Mouse (Mus musculus): ENCODE data around the gene Fam129a.
A peak's percentile ranks its signal among the peaks of the same experiment; 100 is the strongest.
"Not testable (repeated sequence)": the region's sequence is repeated elsewhere in the genome, so short reads cannot be mapped to it uniquely, and the experiment has no call there.

The Fam129a gene

DNA sequence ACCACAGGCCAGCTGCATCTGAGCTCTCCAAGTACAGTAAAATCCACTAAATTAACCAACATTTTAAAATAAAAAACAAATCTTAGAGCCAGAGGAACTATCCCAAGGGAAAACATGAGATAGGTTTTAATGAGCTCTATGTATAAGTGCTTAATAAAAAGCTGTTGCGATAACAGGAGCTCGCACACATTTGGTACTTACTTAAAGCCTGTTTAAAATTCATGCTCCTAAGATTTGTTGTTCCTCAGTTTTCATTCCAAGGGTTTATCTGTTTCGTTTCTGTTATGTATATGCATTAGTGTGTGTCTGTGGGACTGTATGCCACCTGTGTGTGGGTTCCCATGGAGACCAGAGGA, 135.4 kb downstream of the Fam129a start:
- DNase-seq: no peak

DNA sequence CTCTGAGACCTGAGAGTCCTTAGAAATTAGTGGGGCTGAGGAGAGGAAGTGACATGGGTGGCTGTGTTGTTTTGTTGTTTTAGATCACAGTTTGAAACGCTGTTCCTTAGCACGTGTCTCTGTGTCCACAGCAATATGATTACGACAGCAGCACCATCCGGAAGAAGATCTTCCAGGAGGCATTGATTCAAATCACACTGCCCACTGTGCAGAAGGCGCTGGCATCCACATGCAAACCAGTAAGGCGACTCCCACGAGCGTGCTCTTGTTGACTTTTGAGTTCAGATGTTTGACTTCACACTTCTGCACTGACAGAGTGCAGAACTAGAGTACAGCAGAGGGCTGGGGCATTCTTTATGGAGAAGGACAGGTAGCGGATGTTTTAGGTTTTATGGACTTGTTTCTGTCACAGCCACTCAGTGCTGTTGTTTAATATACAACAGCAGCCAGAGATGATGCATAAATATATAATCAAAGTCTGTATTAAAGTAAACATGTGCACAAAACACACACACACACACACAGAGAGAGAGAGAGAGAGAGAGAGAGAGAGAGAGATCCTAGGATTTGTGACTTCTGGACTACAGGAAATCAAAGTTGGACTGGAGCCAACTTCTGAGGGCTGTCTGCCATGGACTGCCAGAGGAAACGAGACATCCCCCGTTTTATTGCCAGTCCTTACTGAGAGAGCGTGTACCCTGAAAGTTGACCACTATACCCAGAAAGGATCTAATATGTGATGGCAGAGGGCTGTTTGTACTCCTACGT, 138.2 kb downstream of the Fam129a start:
- no peak for DNase-seq

DNA sequence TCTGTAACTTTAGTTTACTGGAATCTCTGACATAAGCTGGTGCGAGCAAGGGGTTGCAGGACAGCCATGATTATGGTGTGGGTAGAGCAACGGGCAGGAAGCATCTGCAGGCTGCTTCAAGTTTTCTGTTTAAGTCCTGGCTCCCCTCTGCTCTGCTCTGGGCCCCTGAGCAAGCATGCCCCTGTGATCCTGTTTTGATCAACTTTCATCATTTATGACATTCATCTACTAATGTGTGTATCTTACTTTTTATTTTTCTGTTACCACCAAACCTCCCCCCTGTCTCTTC, 138.7 kb downstream of the Fam129a start:
- no peak for DNase-seq

DNA sequence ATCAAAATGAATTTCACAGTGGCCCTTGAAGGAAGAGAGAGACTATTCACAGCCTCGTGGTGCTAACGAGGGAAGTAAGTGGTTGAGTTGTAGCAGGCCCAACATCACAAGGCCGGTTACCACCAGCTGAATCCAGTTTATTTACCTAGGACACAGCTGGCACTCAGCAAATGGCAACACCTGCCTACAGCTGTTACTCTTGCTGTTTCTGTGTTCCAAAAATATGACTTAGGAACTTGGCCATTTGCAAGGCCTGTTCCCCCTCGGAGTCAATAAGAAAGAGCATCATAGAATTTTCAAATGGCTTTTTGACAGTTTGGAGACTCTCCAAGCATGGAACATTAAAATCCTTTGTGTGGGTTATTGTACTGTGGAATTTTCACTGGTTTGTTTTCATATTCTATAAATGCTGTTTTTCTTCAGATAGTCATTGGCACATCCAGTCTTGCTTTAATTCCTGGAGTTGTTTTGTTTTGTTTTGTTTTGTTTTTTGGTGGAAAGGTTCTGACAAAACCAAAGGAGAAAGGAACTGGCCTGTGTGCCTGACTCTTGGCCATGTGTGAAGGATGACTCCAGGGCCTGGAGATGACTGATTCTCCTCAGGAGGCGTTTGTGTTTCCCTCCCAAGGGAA, 139.6 kb downstream of the Fam129a start:
- no peak for DNase-seq

DNA sequence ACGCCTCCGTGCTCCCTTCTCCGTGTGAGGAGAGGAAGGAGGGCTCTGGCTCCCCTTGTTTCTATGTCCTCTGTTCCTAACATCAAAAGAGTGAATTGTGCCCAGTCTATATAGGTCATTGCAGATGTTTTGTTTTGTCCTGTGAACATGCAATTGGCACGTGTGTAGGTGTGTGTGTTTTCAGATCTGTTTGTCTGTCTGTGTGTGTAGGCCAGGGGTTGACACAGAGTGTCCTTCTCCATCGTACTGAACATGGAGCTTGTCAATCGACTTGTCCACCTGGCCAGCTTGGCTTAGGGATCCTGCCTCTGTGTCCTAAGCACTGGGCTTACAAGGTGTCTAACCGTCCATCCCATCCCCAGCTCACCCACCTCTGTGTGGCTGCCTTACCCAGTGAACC, 140.1 kb downstream of the Fam129a start:
- DNase-seq: no peak

DNA sequence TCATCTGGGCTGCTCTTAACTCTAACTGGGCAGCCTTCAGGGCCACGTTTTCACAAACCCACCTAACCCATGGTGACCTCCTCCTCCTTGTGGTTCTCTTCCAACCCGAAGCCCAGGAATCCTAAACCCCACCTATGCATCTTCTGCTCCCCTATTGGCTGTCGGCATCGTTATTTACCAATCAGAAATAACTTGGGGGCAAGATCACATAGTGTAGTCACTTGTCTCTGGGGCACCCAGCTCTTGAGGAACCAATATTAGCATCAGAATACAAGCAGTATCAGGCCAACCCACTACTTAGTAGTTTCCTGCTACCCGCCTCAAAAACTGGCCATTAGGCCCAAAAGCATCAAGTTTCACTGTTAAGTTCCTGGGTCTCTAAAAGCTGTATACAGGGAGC, 141.7 kb downstream of the Fam129a start:
- DNase-seq: no peak

DNA sequence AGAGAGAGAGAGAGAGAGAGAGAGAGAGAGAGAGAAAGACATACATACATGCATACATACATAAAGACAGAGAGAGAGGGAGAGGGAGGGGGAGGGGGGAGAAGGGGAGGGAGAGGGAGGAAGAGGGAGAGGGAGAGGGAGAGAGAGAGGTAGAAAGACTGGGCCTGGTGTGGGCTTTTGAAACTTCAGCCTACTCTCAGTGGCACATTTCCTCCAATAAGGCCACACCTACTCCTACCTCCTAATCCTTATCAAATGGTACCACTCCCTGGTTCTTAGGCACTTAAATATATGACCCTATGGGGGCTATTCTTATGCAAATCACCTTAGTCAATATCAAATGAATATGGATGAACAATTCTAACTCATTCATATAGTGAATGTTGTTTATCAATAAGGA, 142.6 kb downstream of the Fam129a start:
- DNase-seq: no peak

DNA sequence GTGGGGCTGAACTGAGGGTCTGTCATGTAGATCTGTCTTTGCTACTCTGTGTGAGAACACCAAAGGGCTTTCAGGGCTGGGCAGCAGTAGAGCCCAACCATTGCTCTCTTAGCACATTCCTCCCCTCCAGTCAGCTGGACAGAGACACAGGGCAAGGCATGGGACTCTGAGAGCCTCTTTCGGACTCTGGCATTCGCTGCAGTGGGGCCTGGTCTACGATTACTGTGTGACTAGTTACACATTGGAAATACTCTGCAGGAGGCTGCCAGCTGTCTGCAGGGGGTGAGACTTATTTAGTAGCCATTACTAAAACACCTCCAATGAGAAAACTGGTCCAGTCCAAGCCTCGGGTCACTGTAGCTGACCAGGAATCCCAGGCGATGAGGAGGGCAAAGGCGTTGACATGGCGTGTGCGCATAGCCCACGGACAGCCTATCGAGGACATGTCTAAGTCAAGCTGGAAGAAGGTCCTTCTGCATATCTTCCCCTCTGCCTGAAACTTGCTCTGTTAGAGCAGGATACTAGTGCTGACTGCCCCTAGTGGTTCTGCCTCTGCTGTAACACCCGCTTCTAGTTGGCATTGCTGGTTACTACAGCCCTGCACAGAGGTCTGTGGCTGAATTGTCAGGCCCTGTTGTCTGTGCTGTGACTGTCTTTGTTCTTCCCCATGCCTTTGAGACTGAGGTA, 145.2 kb downstream of the Fam129a start:
- DNase-seq: no peak

DNA sequence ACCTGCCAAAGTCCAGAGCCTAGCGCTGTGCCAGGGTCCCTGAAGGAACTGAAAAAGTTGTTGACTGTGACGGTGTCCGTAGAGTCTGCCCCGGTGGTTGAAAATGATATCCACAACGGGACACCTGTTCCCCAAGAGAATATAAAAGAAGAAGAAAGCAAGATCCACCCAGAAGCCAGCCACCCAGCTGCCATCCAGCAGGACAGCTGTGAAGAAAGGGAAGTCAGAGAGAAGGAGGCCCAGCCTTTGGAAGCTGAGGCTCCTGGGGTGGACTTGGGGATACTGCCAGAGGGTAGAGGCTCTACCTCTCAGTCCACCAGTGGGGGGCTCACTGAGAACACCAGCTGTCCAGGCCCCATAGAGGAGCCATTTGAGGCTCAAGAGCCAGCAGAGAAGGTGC, 146.6 kb downstream of the Fam129a start:
- DNase-seq: no peak

DNA sequence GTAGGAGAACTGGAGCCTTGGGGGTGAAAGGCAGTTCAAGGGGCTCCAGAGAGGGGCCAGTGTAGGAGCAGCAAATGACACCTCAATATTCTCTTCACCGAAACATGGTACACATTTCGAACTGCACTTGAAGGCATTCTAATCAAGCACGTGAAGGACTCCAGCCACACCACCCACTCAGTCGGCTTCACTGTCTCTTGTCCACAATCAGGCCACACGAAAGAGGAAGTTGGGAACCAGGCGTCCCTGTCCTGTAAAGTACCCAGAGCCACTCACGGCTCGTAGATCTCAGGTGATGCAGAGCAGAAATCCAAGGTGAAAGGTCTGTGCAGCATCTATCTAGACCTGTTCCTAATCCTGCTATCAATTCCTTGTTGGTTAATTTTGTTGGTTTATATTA, 147.6 kb downstream of the Fam129a start:
- DNase-seq: no peak

DNA sequence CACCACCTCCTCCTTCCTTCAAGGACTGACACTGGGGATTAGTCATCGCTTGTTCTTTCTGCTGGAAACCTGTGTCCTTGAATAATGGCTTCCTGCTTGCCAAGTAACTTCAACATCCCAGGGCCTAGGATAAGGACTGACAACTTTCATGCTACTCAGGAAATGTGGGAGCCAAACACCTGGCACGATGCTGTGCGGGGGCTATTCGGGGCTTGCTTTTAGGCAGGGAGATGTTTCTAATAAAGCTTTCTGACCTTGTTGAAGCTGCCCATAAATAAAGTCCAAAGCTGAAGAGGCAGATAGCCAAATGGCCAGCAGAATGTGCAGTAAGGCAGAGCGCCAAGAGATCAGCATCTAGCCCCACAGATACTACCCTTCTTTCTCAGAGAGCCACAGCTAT, 148.9 kb downstream of the Fam129a start:
- DNase-seq: peak; percentile 8

DNA sequence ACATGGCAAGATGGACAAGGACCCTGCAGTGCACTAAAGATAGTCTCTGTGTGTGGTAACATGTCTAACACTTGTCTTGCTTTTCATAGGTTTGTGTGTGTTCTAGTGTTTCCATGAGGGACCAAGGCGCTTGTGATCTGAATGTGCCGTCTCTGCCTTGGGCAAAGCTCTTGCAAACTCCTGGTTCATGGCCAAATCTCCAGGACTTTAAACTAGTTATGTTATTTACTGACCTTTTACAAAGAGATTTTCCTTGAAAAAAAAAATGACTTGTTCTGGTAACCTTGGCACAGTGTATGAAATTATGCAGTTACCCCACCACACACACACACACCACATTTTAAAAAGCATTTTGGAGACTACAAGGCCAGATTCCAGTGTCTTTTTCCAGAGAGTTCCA, 149.6 kb downstream of the Fam129a start:
- no peak for DNase-seq

DNA sequence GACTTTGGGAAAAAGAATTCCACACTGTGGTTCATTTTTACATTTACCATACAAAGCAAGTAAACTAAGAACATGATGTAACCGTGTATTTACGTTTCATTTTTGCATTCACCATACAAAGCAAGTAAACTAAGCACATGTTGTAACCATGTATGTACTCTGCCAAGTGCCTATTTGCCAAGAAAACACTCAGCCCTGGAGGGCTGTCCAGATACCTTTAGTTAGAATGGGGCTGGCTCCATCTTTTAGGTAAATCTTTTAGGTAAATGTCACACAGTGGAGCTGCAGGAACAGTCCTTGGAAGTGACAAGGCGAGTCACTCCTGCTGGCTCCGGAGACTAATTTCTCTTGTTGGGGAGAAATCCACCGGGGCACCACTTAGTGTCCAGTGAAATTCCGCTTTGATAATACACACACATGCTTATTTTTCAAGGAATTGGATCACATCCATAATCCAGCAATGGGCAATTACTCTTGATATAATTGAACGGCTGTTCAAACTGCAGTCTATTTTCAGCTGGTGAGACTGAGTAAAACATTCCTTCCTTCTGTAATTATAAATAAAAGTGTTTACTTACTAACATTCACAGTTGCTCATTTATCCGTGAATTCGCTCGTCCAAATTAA, 150.5 kb downstream of the Fam129a start:
- no peak for DNase-seq

DNA sequence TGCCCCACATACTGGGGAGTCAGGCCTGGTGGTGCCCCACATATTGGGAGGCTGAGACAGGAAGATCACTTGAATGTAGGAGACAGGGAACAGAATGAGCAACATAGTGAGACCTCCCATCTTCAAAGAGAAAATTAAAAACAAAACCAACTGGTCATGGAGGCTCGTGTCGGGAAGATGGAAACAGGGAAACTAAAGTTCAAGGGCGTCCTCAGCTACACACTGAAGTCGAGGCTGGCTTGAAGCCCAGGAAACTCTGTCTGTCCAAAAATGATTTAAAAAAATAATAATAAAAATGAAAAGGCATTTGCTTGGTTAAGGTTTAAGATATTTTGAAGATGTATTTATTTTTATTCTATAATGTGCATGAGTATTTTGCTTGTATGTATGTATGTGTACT, 152.8 kb downstream of the Fam129a start:
- no peak for DNase-seq

DNA sequence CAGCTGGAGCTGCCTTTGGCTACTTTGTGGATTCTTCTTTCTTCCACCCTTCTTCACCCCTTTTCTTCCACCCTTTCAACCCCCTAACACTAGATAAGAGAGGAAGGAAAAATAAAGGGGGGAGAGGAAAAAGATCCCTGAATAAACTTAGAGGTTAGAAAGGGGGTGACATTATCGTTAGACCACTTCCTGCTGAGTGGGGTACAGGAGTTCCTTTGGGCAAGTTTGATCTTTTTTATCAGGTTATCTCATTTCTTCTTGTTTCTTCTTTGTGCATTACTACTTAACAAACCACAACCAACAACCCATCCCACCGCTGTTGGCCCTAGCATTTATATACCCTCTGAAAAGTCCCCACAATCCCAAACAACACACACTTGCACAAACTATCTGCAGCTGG, 154.6 kb downstream of the Fam129a start:
- DNase-seq: no peak

DNA sequence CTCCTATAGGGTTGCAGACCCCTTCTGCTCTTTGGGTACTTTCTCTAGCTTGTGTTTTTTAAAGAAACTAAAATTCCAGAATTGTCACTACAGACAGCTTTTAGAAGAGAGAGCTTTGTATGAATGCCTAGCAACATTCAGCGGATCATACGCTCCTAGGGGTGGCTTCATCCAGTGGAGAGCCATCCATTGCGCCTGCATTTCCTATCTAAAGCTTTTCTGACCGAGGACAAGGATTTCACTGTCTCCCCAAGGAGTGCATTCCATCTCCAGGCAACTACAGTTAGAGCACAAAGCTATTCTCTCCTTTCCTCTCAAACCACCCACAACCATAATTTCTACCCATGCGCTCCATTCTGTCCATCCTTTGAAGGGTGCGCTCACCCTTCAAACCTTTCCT, 155.4 kb downstream of the Fam129a start:
- no peak for DNase-seq

DNA sequence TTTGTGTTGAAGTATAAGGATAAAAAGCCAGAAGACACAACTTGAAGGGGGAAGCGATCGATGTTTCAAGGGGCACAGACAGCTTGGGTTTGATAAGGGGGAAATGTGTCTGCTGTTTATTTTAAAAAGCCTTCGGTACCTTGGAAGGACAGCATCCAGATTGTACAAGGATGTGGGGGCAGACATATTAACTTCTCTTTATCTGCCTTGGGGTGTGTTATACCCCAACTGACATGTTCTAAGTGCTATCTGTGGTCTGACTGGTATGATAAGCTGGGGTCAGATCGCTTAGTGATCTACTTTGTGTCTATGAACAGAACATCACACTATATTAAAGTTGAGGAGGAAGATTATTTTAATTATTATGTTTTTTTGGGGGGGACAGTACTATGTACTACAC, 157.2 kb downstream of the Fam129a start:
- no peak for DNase-seq

DNA sequence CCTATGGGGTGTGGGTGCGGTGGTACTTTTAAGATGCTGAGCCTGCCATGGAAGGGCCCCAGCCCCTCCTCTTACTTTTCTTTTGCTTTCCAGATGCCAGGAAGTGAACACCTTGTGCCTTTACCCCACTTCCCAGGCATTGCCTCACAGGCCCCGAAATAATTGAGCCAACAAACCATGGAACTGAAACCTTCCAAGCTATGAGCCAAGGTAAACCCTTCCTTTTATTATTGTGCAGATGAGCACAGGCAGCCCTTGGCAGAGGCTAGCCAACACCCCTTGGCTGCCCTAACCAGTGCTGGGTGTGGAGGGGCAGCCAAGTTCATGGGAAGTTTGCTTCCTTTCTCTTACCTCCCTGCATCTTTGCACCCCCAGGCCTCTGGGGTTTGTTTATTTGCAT, 166.2 kb downstream of the Fam129a start:
- DNase-seq: no peak

DNA sequence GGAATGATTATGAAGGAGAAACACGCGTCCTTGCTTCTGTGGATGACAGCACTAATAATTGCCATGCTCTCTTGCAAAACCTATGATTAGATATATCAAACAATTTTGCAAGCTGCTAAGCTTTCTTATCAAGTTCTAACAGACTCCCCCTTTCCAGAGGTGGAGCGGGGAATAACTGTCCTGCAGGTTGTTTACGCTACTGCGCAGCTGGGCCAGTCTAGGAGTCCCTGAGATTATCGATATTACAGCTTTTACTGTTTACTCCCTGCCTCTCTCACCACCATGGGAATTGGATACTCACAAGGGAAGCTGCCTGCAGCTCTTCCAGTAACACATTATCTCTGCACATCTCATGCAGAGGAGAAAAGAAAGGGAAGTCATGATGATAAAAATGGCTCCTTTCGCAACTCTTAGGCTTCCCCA, 170.2 kb downstream of the Fam129a start:
- no peak for DNase-seq

DNA sequence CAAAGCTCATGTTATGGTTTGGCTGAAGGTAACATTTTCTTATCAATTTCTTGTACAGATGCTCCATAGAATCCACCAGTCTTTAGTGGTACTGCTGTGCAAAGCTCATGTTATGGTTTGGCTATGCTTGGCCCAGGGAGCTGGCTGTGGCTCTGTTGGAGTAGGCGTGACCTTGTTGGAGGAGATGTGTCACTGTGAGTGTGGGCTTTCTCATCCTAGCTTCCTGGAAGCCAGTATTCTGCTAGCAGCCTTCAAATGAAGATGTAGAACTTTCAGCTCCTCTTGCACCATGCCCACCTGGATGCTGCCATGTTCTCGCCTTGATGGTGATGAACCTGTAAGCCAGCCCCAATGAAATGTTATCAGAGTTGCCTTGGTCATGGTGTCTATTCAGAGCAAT, 178.9 kb downstream of the Fam129a start:
- not testable (repeated sequence) for DNase-seq

DNA sequence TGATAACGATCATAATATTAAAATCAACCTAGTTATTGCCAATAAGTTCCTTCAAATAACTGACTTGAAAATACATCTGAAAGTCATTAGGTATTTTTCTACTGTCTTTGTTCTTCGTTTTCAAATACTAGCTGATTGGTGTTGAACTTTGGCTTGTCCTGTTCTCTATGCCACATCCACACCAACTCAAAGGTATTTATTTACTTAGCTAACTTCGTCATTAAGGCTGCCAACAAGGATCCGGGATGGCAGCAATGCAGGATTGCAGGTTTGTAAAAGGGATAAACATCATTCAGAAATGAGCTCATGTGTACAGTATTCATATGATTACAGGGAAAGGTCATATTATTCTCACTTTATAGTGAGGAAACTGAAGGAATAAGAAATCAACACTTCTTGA, 182.0 kb downstream of the Fam129a start:
- no peak for DNase-seq

DNA sequence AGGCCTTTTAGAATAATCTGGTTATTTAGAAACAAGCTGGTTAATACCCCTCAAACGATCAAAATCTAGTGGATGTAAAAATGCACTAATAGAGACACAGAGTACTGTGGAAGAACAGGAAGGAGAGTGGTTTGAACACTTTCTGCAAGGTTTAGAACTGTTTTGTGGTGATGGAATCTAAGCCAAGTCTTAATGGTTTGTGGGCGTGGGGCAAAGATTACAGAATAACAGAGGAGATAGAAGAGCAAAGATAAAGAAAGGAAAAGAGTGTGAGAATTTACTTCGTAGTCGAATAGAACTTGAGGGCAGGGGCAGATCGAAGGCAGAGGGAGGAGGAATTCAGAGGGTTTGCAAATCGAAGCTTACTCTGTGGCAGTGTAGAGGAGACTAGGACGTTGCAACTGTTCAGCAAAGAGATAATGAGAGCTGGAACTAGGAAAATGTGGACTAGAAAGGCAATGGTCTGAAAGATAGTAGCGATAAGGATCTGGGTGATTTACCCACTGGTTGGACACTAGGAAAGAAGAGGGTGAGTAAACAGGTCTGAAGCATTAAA, 182.5 kb downstream of the Fam129a start:
- no peak for DNase-seq

DNA sequence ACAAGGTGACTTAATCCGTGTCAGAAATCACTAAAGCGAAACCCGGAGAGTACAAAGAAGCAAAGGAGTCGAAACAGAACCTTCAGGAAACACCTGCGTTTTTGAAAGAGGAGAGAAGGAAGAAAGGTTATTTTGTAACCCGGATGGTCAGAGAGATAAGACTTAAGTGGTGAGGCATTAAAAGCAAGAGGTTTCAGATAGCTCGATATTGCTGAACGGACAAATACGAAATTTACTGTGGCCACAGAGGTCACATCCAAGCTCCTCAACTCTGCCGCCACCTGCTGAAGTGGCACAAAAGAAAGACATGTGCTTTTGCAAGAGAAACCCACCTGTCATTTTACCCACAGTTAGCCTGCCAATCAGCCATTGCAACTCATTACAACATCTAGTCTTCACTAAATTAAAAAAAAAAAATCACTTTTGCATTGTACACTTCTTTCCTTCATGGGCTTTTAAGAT, 183.1 kb downstream of the Fam129a start:
- peak; percentile 51 for DNase-seq
